Mouse (Mus musculus): ENCODE measurements around the gene Kcnk12. TPM values are rescaled to one million over a fixed set of nuclear protein-coding genes. Genes with fewer than 3 reads are reported as not detected.

Kcnk12 gene
- polyA plus RNA-seq (2012; rRNA removed) = 0.08 and 0.24 TPM in 2 replicates
- 0.17 TPM in 1 of 2 replicates, not detected in the other for polyA plus RNA-seq (2014; fragmentation: Nextera tagmentation; extraction: Ambion mirVana)

DNA sequence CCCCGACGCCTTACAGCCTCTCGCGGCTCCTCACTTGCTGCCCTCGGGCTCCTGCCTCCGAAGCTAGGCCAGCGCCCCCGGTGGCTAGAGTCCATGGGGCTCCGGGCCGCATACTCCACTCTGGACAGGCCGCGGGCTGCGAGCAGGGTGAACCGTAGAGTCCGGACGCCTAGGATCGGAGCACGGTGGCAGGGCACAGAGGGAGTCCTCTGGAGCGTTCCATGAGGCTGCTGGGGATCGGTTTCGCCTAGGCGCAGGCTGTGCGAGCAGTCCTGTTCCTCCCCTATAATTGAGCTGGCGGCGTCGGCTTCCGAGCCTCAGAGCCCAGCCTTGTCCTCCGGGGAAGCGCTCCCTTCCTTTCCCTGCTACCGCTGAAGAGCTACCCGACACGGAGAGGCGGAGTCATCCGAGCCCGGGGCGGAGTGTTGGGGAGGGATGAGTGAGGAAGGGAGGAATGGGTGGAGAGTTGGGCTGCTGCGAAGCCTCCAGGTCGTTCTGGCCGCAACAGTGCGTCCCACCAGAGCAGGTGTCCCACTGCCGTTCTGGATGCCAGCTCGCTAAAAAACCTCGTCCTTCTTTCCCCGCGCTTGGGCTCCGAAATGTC lies at the start of gene Kcnk12:
Gene Kcnk12 (minus strand): TSS at position 307 of the 604 bp plus-strand sequence.
- no peaks in the 10 kb centered on the region for H3K36me3 ChIP-seq (ENCODE audit: control insufficient read depth, insufficient read depth, low read length)
- peak within 1 kb of the TSS; percentile 82 for H3K4me2 ChIP-seq (replicated peaks; ENCODE audit: low read depth, low read length, severe bottlenecking)
- peak within 1 kb of the TSS; percentile 45 for H3K4me3 ChIP-seq (replicated peaks; ENCODE audit: low read length)
- H3K27me3 ChIP-seq (ENCODE audit: control insufficient read depth, insufficient read depth, low read length) = peaks cover 68% of the 10 kb centered on the region
- WGBS = 1% methylated on average over 30 of the region's 46 CpGs
- H3K27ac ChIP-seq (replicated peaks; ENCODE audit: low read depth, low read length) = no peak within 1 kb of the TSS
- H3K9ac ChIP-seq (ENCODE audit: low read depth, low read length, severe bottlenecking) = peak within 1 kb of the TSS; percentile 28; the same call in 1 of the 2 replicates
- H3K4me1 ChIP-seq (ENCODE audit: control insufficient read depth, insufficient read depth, low read length) = peaks cover 16% of the 10 kb centered on the region
- TF ChIP-seq POLR2A (IDR thresholded peaks at IDR 0.05; ENCODE audit: borderline replicate concordance, extremely low read depth, insufficient read depth, insufficient read length) = no peak
- H3K9me3 ChIP-seq (ENCODE audit: control insufficient read depth, low read length) = no peaks in the 10 kb centered on the region
- DNase-seq (ENCODE audit: low spot score) = peak; percentile 19
- 0 out of 2 replicates have a peak, but pooled peaks have one; percentile 15 for ATAC-seq (ENCODE audit: low FRiP score, low read depth)

DNA sequence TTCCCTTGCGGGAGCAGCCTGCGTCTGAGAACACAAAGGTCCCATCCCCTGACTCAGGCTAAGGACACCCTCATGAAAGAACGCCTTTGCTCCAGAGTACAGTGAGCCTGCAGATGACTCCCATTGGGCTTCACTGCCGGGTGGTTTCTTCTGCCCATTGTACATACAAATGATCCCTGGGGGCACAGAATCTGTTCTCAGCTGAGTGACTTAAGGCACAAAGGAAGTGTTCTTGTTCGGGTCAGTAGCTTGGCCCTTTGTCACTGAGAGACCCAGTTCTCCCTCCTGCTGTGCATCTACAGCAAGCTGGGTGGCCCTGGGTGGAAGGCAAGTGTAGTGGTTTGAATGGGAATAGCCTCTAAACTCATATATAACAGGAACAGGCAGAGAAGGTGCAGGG lies 44.4 kb upstream of the Kcnk12 start:
- no peaks in the 10 kb centered on the region for H3K27me3 ChIP-seq (ENCODE audit: control insufficient read depth, insufficient read depth, low read length)
- WGBS = 92% methylated on average over 5 of the region's 5 CpGs
- H3K9ac ChIP-seq (ENCODE audit: low read depth, low read length, severe bottlenecking) = no peak overlapping the region
- no peak overlapping the region for H3K4me2 ChIP-seq (replicated peaks; ENCODE audit: low read depth, low read length, severe bottlenecking)
- H3K36me3 ChIP-seq (ENCODE audit: control insufficient read depth, insufficient read depth, low read length) = no peaks in the 10 kb centered on the region
- H3K27ac ChIP-seq (replicated peaks; ENCODE audit: low read depth, low read length) = no peak overlapping the region
- H3K4me1 ChIP-seq (ENCODE audit: control insufficient read depth, insufficient read depth, low read length) = no peaks in the 10 kb centered on the region
- H3K4me3 ChIP-seq (replicated peaks; ENCODE audit: low read length) = no peak overlapping the region
- ATAC-seq (ENCODE audit: low FRiP score, low read depth) (no peak), DNase-seq (ENCODE audit: low spot score) (no peak)
- no peak for TF ChIP-seq POLR2A (IDR thresholded peaks at IDR 0.05; ENCODE audit: borderline replicate concordance, extremely low read depth, insufficient read depth, insufficient read length)
- H3K9me3 ChIP-seq (ENCODE audit: control insufficient read depth, low read length) = no peaks in the 10 kb centered on the region

DNA sequence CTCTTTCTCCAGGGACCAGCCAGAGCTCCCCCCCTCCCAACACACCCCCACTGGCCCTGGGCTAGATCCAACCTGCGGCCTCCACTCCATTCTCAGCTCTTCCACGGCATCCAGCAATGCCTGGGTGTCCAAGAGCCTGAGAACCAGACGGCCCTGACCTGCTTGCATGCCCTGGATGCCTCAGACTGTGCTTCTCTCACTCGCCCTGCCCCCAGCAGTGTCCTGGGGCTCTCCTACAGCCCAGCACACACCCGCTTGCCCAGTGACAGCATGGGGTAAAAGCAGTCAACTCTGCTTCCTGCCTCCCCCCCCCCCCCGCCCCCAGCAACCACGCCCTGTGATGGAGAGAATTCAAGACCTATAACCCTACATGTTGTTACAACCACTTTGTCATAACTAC lies 42.3 kb upstream of the Kcnk12 start:
- no peak overlapping the region for H3K27ac ChIP-seq (replicated peaks; ENCODE audit: low read depth, low read length)
- H3K36me3 ChIP-seq (ENCODE audit: control insufficient read depth, insufficient read depth, low read length) = no peaks in the 10 kb centered on the region
- no peak overlapping the region for H3K4me3 ChIP-seq (replicated peaks; ENCODE audit: low read length)
- TF ChIP-seq POLR2A (IDR thresholded peaks at IDR 0.05; ENCODE audit: borderline replicate concordance, extremely low read depth, insufficient read depth, insufficient read length) = no peak
- WGBS = 64% methylated on average over 5 of the region's 7 CpGs
- H3K9ac ChIP-seq (ENCODE audit: low read depth, low read length, severe bottlenecking) = no peak overlapping the region
- DNase-seq (ENCODE audit: low spot score) (no peak), ATAC-seq (ENCODE audit: low FRiP score, low read depth) (no peak)
- no peak overlapping the region for H3K4me2 ChIP-seq (replicated peaks; ENCODE audit: low read depth, low read length, severe bottlenecking)
- no peaks in the 10 kb centered on the region for H3K4me1 ChIP-seq (ENCODE audit: control insufficient read depth, insufficient read depth, low read length)
- H3K27me3 ChIP-seq (ENCODE audit: control insufficient read depth, insufficient read depth, low read length) = no peaks in the 10 kb centered on the region
- no peaks in the 10 kb centered on the region for H3K9me3 ChIP-seq (ENCODE audit: control insufficient read depth, low read length)

DNA sequence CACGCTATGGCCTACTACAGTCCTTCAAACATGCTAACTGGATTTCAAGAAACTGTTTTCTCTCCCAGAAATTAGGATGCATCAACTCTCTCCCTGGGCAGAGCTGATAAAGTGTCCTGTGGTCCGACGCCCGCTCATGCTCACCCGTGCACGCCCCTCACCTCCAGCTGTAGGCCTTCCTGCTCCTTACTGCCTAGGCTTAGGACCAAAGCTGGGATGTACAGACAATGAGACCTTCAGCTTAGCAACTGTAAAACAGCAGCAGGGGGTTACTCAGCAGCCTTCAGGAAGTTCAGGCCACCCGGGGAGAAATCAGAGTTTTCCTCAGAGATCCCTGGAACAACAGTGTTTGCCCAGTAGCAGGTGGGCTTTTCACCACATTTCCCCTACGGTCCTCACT lies 37.1 kb upstream of the Kcnk12 start:
- H3K9me3 ChIP-seq (ENCODE audit: control insufficient read depth, low read length) = no peaks in the 10 kb centered on the region
- ATAC-seq (ENCODE audit: low FRiP score, low read depth) = no peak
- H3K27me3 ChIP-seq (ENCODE audit: control insufficient read depth, insufficient read depth, low read length) = no peaks in the 10 kb centered on the region
- H3K4me3 ChIP-seq (replicated peaks; ENCODE audit: low read length) = no peak overlapping the region
- DNase-seq (ENCODE audit: low spot score) = no peak
- H3K4me2 ChIP-seq (replicated peaks; ENCODE audit: low read depth, low read length, severe bottlenecking) = no peak overlapping the region
- no peak overlapping the region for H3K9ac ChIP-seq (ENCODE audit: low read depth, low read length, severe bottlenecking)
- no peak for TF ChIP-seq POLR2A (IDR thresholded peaks at IDR 0.05; ENCODE audit: borderline replicate concordance, extremely low read depth, insufficient read depth, insufficient read length)
- no peaks in the 10 kb centered on the region for H3K4me1 ChIP-seq (ENCODE audit: control insufficient read depth, insufficient read depth, low read length)
- H3K36me3 ChIP-seq (ENCODE audit: control insufficient read depth, insufficient read depth, low read length) = no peaks in the 10 kb centered on the region
- no peak overlapping the region for H3K27ac ChIP-seq (replicated peaks; ENCODE audit: low read depth, low read length)
- WGBS = 33% methylated on average over 8 of the region's 8 CpGs

DNA sequence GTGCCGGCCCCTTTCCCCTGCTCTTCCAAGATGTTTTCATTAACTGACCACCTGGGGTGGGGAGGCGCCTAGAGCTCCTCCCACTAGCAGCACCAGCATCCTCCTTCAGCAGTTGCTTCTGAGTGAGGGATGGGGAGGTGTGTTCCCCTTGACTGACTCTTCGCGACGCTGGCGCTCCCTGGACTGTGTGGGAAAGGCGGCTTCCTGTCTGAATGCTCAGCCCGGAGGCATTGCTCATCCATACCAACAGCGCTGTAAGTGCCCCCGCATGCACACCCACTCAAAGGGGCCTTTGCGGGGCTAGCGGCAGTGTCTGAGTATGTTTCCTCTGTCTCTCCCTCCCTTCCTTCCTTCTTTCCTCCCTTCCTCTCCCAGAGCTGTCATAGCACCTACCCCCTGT lies 29.1 kb upstream of the Kcnk12 start:
- no peak overlapping the region for H3K4me3 ChIP-seq (replicated peaks; ENCODE audit: low read length)
- H3K4me2 ChIP-seq (replicated peaks; ENCODE audit: low read depth, low read length, severe bottlenecking) = no peak overlapping the region
- no peak for ATAC-seq (ENCODE audit: low FRiP score, low read depth)
- no peak for TF ChIP-seq POLR2A (IDR thresholded peaks at IDR 0.05; ENCODE audit: borderline replicate concordance, extremely low read depth, insufficient read depth, insufficient read length)
- 21% methylated on average over 12 of the region's 12 CpGs for WGBS
- DNase-seq (ENCODE audit: low spot score) = no peak
- no peak overlapping the region for H3K27ac ChIP-seq (replicated peaks; ENCODE audit: low read depth, low read length)
- H3K27me3 ChIP-seq (ENCODE audit: control insufficient read depth, insufficient read depth, low read length) = no peaks in the 10 kb centered on the region
- H3K36me3 ChIP-seq (ENCODE audit: control insufficient read depth, insufficient read depth, low read length) = no peaks in the 10 kb centered on the region
- H3K9ac ChIP-seq (ENCODE audit: low read depth, low read length, severe bottlenecking) = no peak overlapping the region
- H3K4me1 ChIP-seq (ENCODE audit: control insufficient read depth, insufficient read depth, low read length) = no peaks in the 10 kb centered on the region
- no peaks in the 10 kb centered on the region for H3K9me3 ChIP-seq (ENCODE audit: control insufficient read depth, low read length)

Data from limb, embryonic 14.5 days (tissue).